Mouse (Mus musculus): ENCODE data around the gene Anapc1. TPM values are rescaled to one million over a fixed set of nuclear protein-coding genes. Genes with fewer than 3 reads are reported as not detected.
"Not testable (repeated sequence)": the region's sequence is repeated elsewhere in the genome, so short reads cannot be mapped to it uniquely, and the experiment has no call there.

Anapc1 gene
- polyA plus RNA-seq, 1 experiment from 2014 or later: 61.6 TPM

- Histone ChIP-seq H3K9ac (ENCODE audit: low read length) (peak overlapping the region; percentile 75), H3K4me2 (ENCODE audit: low read depth, low read length) (peak overlapping the region; percentile 70), H3K36me3 (ENCODE audit: control insufficient read depth, insufficient read depth, low read length) (no peaks in the 10 kb centered on the region), H3K4me1 (ENCODE audit: control insufficient read depth, insufficient read depth, low read length) (no peaks in the 10 kb centered on the region), H3K27me3 (ENCODE audit: control insufficient read depth, insufficient read depth, low read length) (no peaks in the 10 kb centered on the region), H3K27ac (ENCODE audit: low read length) (peak overlapping the region; percentile 95), H3K4me3 (replicated peaks; ENCODE audit: low read length) (peak overlapping the region; percentile 58), H3K9me3 (replicated peaks; ENCODE audit: control insufficient read depth, low read length) (no peaks in the 10 kb centered on the region)
- ATAC-seq (ENCODE audit: insufficient read depth, low FRiP score): peak; percentile 16; the same call in 1 of the 2 replicates
- under 1% methylated on average over 24 of the region's 24 CpGs for WGBS
These were observed 12.2 kb upstream of the Anapc1 start for GRCm38 (mm10) chr2:128699201-128699885.

- under 1% methylated on average over 30 of the region's 30 CpGs for WGBS
- no peaks in the 10 kb centered on the region for H3K36me3 ChIP-seq (ENCODE audit: control insufficient read depth, insufficient read depth, low read length)
These were observed 11.5 kb upstream of the Anapc1 start, which contains the start of gene Mertk for GRCm38 (mm10) chr2:128698693-128699181. Gene Mertk, plus strand, starts transcription at chr2:128698956.

GRCm38 (mm10) chr2:128698140-128698692, 11.0 kb upstream of the Anapc1 start:
- peak; percentile 88 for ATAC-seq (ENCODE audit: insufficient read depth, low FRiP score)
- peak overlapping the region; percentile 75 for H3K9ac ChIP-seq (ENCODE audit: low read length)
- no peaks in the 10 kb centered on the region for H3K9me3 ChIP-seq (replicated peaks; ENCODE audit: control insufficient read depth, low read length)
- H3K36me3 ChIP-seq (ENCODE audit: control insufficient read depth, insufficient read depth, low read length): no peaks in the 10 kb centered on the region
- no peaks in the 10 kb centered on the region for H3K27me3 ChIP-seq (ENCODE audit: control insufficient read depth, insufficient read depth, low read length)
- H3K4me3 ChIP-seq (replicated peaks; ENCODE audit: low read length): peak overlapping the region; percentile 58
- 0% methylated on average over 14 of the region's 14 CpGs for WGBS
- peak overlapping the region; percentile 70 for H3K4me2 ChIP-seq (ENCODE audit: low read depth, low read length)
- peak overlapping the region; percentile 95 for H3K27ac ChIP-seq (ENCODE audit: low read length)
- no peaks in the 10 kb centered on the region for H3K4me1 ChIP-seq (ENCODE audit: control insufficient read depth, insufficient read depth, low read length)

More at GRCm38 (mm10) chr2:128698693-128699181, 11.5 kb upstream of the Anapc1 start, which contains the start of gene Mertk:
- H3K4me2 ChIP-seq (ENCODE audit: low read depth, low read length): peak within 1 kb of the TSS; percentile 70
- peak within 1 kb of the TSS; percentile 58 for H3K4me3 ChIP-seq (replicated peaks; ENCODE audit: low read length)
- H3K9me3 ChIP-seq (replicated peaks; ENCODE audit: control insufficient read depth, low read length): no peaks in the 10 kb centered on the region
- peak within 1 kb of the TSS; percentile 95 for H3K27ac ChIP-seq (ENCODE audit: low read length)
- peak within 1 kb of the TSS; percentile 75 for H3K9ac ChIP-seq (ENCODE audit: low read length)
- H3K4me1 ChIP-seq (ENCODE audit: control insufficient read depth, insufficient read depth, low read length): no peaks in the 10 kb centered on the region
- ATAC-seq (ENCODE audit: insufficient read depth, low FRiP score): peak; percentile 94
- H3K27me3 ChIP-seq (ENCODE audit: control insufficient read depth, insufficient read depth, low read length): no peaks in the 10 kb centered on the region

- peak overlapping the region; percentile 70; the same call in 1 of the 2 replicates for H3K4me2 ChIP-seq (ENCODE audit: low read depth, low read length)
- no peak for ATAC-seq (ENCODE audit: insufficient read depth, low FRiP score)
- peak overlapping the region; percentile 95; the same call in 1 of the 2 replicates for H3K27ac ChIP-seq (ENCODE audit: low read length)
- peak overlapping the region; percentile 58 for H3K4me3 ChIP-seq (replicated peaks; ENCODE audit: low read length)
- no peaks in the 10 kb centered on the region for H3K4me1 ChIP-seq (ENCODE audit: control insufficient read depth, insufficient read depth, low read length)
- H3K27me3 ChIP-seq (ENCODE audit: control insufficient read depth, insufficient read depth, low read length): no peaks in the 10 kb centered on the region
- H3K36me3 ChIP-seq (ENCODE audit: control insufficient read depth, insufficient read depth, low read length): no peaks in the 10 kb centered on the region
- no peaks in the 10 kb centered on the region for H3K9me3 ChIP-seq (replicated peaks; ENCODE audit: control insufficient read depth, low read length)
- WGBS: 48% methylated on average over 5 of the region's 5 CpGs
- peak overlapping the region; percentile 75; the same call in 1 of the 2 replicates for H3K9ac ChIP-seq (ENCODE audit: low read length)
These were observed 10.4 kb upstream of the Anapc1 start for GRCm38 (mm10) chr2:128697566-128697965.

- H3K4me1 ChIP-seq (ENCODE audit: control insufficient read depth, insufficient read depth, low read length): no peaks in the 10 kb centered on the region
- H3K4me3 ChIP-seq (replicated peaks; ENCODE audit: low read length): no peak overlapping the region
- H3K27ac ChIP-seq (ENCODE audit: low read length): no peak overlapping the region
- no peak overlapping the region for H3K9ac ChIP-seq (ENCODE audit: low read length)
- 91% methylated on average over 1 of the region's 1 CpGs for whole genome bisulfite sequencing
- H3K9me3 ChIP-seq (replicated peaks; ENCODE audit: control insufficient read depth, low read length): no peaks in the 10 kb centered on the region
- H3K4me2 ChIP-seq (ENCODE audit: low read depth, low read length): no peak overlapping the region
- ATAC-seq (ENCODE audit: insufficient read depth, low FRiP score): no peak
- no peaks in the 10 kb centered on the region for H3K36me3 ChIP-seq (ENCODE audit: control insufficient read depth, insufficient read depth, low read length)
- no peaks in the 10 kb centered on the region for H3K27me3 ChIP-seq (ENCODE audit: control insufficient read depth, insufficient read depth, low read length)
These were observed 9.9 kb upstream of the Anapc1 start for GRCm38 (mm10) chr2:128697047-128697446.

GRCm38 (mm10) chr2:128696426-128696825, 9.2 kb upstream of the Anapc1 start:
- no peak for ATAC-seq (ENCODE audit: insufficient read depth, low FRiP score)
- H3K4me1 ChIP-seq (ENCODE audit: control insufficient read depth, insufficient read depth, low read length): no peaks in the 10 kb centered on the region
- no peak overlapping the region for H3K9ac ChIP-seq (ENCODE audit: low read length)
- no peak overlapping the region for H3K27ac ChIP-seq (ENCODE audit: low read length)
- no peak overlapping the region for H3K4me2 ChIP-seq (ENCODE audit: low read depth, low read length)
- no peaks in the 10 kb centered on the region for H3K27me3 ChIP-seq (ENCODE audit: control insufficient read depth, insufficient read depth, low read length)
- H3K36me3 ChIP-seq (ENCODE audit: control insufficient read depth, insufficient read depth, low read length): no peaks in the 10 kb centered on the region
- WGBS: 75% methylated on average over 3 of the region's 3 CpGs
- no peak overlapping the region for H3K4me3 ChIP-seq (replicated peaks; ENCODE audit: low read length)
- no peaks in the 10 kb centered on the region for H3K9me3 ChIP-seq (replicated peaks; ENCODE audit: control insufficient read depth, low read length)

GRCm38 (mm10) chr2:128694548-128694947, 7.4 kb upstream of the Anapc1 start:
- no peak for ATAC-seq (ENCODE audit: insufficient read depth, low FRiP score)
- H3K27ac ChIP-seq (ENCODE audit: low read length): no peak overlapping the region
- H3K27me3 ChIP-seq (ENCODE audit: control insufficient read depth, insufficient read depth, low read length): no peaks in the 10 kb centered on the region
- H3K9ac ChIP-seq (ENCODE audit: low read length): no peak overlapping the region
- H3K36me3 ChIP-seq (ENCODE audit: control insufficient read depth, insufficient read depth, low read length): no peaks in the 10 kb centered on the region
- H3K4me3 ChIP-seq (replicated peaks; ENCODE audit: low read length): no peak overlapping the region
- no peaks in the 10 kb centered on the region for H3K4me1 ChIP-seq (ENCODE audit: control insufficient read depth, insufficient read depth, low read length)
- no peak overlapping the region for H3K4me2 ChIP-seq (ENCODE audit: low read depth, low read length)
- no peaks in the 10 kb centered on the region for H3K9me3 ChIP-seq (replicated peaks; ENCODE audit: control insufficient read depth, low read length)

GRCm38 (mm10) chr2:128693828-128694227, 6.6 kb upstream of the Anapc1 start:
- not testable (repeated sequence) for H3K27me3 ChIP-seq (ENCODE audit: control insufficient read depth, insufficient read depth, low read length); H3K27ac ChIP-seq (ENCODE audit: low read length); H3K36me3 ChIP-seq (ENCODE audit: control insufficient read depth, insufficient read depth, low read length); H3K4me3 ChIP-seq (replicated peaks; ENCODE audit: low read length); H3K4me1 ChIP-seq (ENCODE audit: control insufficient read depth, insufficient read depth, low read length); H3K9me3 ChIP-seq (replicated peaks; ENCODE audit: control insufficient read depth, low read length); ATAC-seq (ENCODE audit: insufficient read depth, low FRiP score); H3K9ac ChIP-seq (ENCODE audit: low read length); H3K4me2 ChIP-seq (ENCODE audit: low read depth, low read length)
- WGBS: 100% methylated on average over 2 of the region's 3 CpGs

- Histone ChIP-seq H3K27me3 (ENCODE audit: control insufficient read depth, insufficient read depth, low read length) (no peaks in the 10 kb centered on the region), H3K4me1 (ENCODE audit: control insufficient read depth, insufficient read depth, low read length) (no peaks in the 10 kb centered on the region), H3K27ac (ENCODE audit: low read length) (no peak overlapping the region), H3K36me3 (ENCODE audit: control insufficient read depth, insufficient read depth, low read length) (no peaks in the 10 kb centered on the region), H3K4me2 (ENCODE audit: low read depth, low read length) (no peak overlapping the region), H3K4me3 (replicated peaks; ENCODE audit: low read length) (no peak overlapping the region), H3K9ac (ENCODE audit: low read length) (no peak overlapping the region), H3K9me3 (replicated peaks; ENCODE audit: control insufficient read depth, low read length) (no peaks in the 10 kb centered on the region)
- no peak for ATAC-seq (ENCODE audit: insufficient read depth, low FRiP score)
- 63% methylated on average over 4 of the region's 4 CpGs for WGBS
These were observed 6.0 kb upstream of the Anapc1 start for GRCm38 (mm10) chr2:128693236-128693635.

All from stomach, embryonic 16.5 days (tissue).